Mouse (Mus musculus) forebrain, embryonic 13.5 days (tissue): ENCODE data around the gene Ppp1r9b. TPM values are rescaled to one million over a fixed set of nuclear protein-coding genes. Genes with fewer than 3 reads are reported as not detected.
"Not testable (repeated sequence)": the region's sequence is repeated elsewhere in the genome, so short reads cannot be mapped to it uniquely, and the experiment has no call there.

ENCODE experiments used
- ATAC-seq: fragments of 200-750 bp; cut with Nextera tagmentation; 2 replicates; pipeline ENCODE4 v1.8.0; 2017
- H3K27ac ChIP-seq: fragments of 300-500 bp; sonication (generic); 2 replicates; pipeline ENCODE4 v1.5.1; 2015; ENCODE audit warnings: inconsistent platforms, mild to moderate bottlenecking, moderate library complexity
- H3K27me3 ChIP-seq: fragments of 300-500 bp; sonication (generic); 2 replicates; pipeline ENCODE4 v1.6.1; 2015; ENCODE audit warnings: mild to moderate bottlenecking, inconsistent platforms
- H3K36me3 ChIP-seq: fragments of 300-500 bp; sonication (generic); 2 replicates; pipeline ENCODE4 v1.6.1; 2015; ENCODE audit warnings: mild to moderate bottlenecking, inconsistent platforms; ENCODE audit not compliant: poor library complexity, severe bottlenecking
- H3K4me1 ChIP-seq: fragments of 300-500 bp; sonication (generic); 2 replicates; pipeline ENCODE4 v1.6.1; 2015; ENCODE audit warnings: inconsistent platforms
- H3K4me2 ChIP-seq: fragments of 300-500 bp; sonication (generic); 2 replicates; pipeline ENCODE4 v1.6.1; 2015; ENCODE audit warnings: inconsistent platforms, mild to moderate bottlenecking, moderate library complexity
- H3K4me3 ChIP-seq: fragments of 300-500 bp; sonication (generic); 2 replicates; pipeline ENCODE4 v1.5.1; 2015; ENCODE audit warnings: mild to moderate bottlenecking, inconsistent platforms
- H3K9ac ChIP-seq: fragments of 300-500 bp; sonication (generic); 2 replicates; pipeline ENCODE4 v1.6.1; 2015; ENCODE audit warnings: mild to moderate bottlenecking, inconsistent platforms
- H3K9me3 ChIP-seq: fragments of 300-500 bp; sonication (generic); replicated peaks from 2 replicates; pipeline ENCODE4 v1.6.1; 2016; ENCODE audit warnings: inconsistent platforms
- WGBS: fragments of 180-500 bp; shearing (Covaris S2); methylation state at CpG from one replicate; pipeline ENCODE4 v1.1.7; 2015; 5-methylcytosine and 5-hydroxymethylcytosine counted together
- polyA plus RNA-seq: library from polyadenylated mRNA; unstranded; fragments of >200 nt; fragmentation: Nextera tagmentation; extraction: Ambion mirVana; gene quantifications from 2 replicates; pipeline ENCODE4 v1.2.1, GENCODE M21; 2015

The Ppp1r9b gene
- polyA plus RNA-seq, 1 experiment from 2014 or later, result 16.3 TPM

DNA sequence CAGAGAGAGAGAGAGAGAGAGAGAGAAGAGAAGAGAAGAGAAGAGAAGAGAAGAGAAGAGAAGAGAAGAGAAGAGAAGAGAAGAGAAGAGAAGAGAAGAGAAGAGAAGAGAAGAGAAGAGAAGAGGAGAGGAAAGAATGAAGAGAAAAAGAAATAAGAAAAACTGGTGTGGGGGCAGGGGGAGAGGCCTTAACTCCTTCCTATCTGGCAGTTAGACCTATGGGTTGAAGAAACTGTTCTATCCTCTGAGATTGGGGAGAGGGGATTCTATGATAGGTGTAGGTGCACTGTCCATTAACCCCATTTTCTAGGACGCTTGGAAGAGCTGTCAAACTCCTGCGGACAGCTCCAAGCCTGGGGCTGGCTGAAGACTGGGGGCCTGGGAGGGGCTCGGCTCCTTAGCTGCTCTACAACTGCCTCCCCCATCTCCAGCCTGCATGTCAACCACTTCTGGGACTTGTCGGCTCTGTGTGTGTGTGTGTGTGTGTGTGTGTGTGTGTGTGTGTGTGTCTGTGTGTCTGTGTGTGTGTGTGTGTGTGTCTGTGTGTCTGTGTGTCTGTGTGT, 20.1 kb downstream of the Ppp1r9b start:
- H3K27me3 ChIP-seq, ATAC-seq, H3K9me3 ChIP-seq: not testable (repeated sequence)
- peak overlapping the region; percentile 97 for H3K27ac ChIP-seq
- H3K4me2 ChIP-seq, result peak overlapping the region; percentile 91
- peak overlapping the region; percentile 99 for H3K9ac ChIP-seq
- H3K4me3 ChIP-seq, result peak overlapping the region; percentile 95
- WGBS, result 9% methylated on average over 3 of the region's 4 CpGs
- peaks cover 73% of the 10 kb centered on the region for H3K4me1 ChIP-seq
- H3K36me3 ChIP-seq, result peaks cover 24% of the 10 kb centered on the region

DNA sequence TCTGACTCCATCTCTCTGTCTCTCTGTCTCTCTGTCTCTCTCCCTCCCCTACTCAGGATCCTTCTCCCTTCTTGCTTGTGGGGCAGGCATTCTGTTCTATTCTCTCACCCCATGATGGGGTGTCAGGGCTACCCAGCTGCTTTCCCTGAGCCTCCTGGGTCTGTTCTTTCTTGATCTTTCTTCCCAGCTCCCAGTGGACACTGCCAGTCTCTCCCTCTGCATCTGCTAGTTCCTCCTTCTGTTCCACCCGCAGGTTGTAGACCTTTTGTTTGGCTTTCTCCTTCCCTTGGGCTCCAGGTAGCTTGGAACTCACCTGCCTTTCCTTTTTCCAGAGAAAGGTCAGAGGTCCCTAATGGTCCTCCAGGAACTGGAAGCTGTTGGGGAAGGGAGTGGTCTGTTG, 20.6 kb downstream of the Ppp1r9b start:
- Histone ChIP-seq H3K4me1 (peaks cover 73% of the 10 kb centered on the region), H3K36me3 (peaks cover 29% of the 10 kb centered on the region)
- WGBS, result 31% methylated on average over 1 of the region's 1 CpGs

DNA sequence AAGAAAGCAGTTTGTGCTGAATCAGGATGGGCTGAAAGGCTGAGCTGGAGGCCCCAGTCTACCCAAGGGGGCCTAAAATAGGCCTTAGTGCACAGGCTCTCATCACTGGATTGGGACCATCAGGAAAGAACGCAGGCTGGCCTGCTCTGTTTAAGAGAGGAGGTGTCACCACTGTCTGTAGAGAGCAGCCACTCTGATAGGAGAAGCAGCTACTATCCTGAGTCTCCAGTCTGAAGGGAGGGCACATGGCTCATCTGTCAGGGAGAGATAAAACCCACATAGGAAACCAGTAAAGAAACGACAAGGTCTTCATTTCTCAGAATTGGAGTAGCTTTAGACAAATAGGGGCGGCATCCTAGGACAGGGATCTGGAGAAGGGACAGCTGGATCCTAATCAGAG, 21.2 kb downstream of the Ppp1r9b start:
- peaks cover 73% of the 10 kb centered on the region for H3K4me1 ChIP-seq

More for the DNA sequence above, 20.6 kb downstream of the Ppp1r9b start:
- Histone ChIP-seq H3K27ac (peak overlapping the region; percentile 97), H3K4me3 (peak overlapping the region; percentile 95), H3K27me3 (no peaks in the 10 kb centered on the region), H3K9ac (peak overlapping the region; percentile 99), H3K4me2 (peak overlapping the region; percentile 91), H3K9me3 (no peaks in the 10 kb centered on the region)
- ATAC-seq, result no peak

DNA sequence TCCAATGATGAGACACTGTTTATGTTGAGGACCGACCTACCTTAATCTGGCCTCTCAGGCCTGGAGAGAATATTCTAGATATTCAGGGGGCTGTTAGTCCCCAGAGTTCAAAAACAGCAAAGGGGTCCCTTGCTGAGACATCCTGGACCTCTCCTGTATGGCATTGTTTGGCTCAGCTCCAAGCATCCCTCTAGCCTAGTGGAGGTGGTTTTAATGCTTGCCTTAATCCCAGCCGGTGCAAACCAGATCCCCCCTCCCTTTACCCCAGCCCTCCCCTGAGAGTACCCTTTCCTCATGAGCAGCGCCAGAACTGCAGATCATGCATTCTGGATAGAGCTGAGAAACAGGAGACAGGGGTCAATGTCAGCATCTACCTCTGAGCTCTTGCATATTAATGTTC, 21.7 kb downstream of the Ppp1r9b start:
- H3K4me1 ChIP-seq, result peaks cover 72% of the 10 kb centered on the region
- no peak overlapping the region for H3K27ac ChIP-seq

More for the DNA sequence above, 21.2 kb downstream of the Ppp1r9b start:
- Histone ChIP-seq H3K27ac (peak overlapping the region; percentile 97), H3K4me2 (peak overlapping the region; percentile 91), H3K9ac (peak overlapping the region; percentile 99), H3K27me3 (no peaks in the 10 kb centered on the region), H3K4me3 (peak overlapping the region; percentile 95), H3K9me3 (no peaks in the 10 kb centered on the region), H3K36me3 (peaks cover 35% of the 10 kb centered on the region)
- 66% methylated on average over 3 of the region's 3 CpGs for WGBS
- ATAC-seq, result no peak

DNA sequence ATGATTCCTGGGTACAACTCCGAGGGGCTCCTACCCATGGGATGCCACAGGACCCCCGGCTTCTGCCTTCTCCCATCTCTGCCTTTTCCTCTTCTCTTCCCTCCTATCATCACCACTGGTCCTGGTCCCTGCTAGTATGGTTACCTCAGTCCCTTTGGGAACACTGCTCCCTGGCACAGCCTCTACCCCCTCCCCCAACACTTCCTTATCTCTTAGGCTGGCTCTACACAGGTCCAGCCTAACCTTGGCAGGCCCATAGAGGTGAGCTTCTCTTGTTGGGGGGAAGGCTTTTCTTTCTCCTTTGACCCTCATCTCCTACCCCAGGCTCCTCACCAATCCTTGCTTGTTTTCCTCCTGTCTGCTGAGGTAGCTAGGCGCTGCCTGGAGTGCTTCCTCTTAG, 24.6 kb downstream of the Ppp1r9b start:
- WGBS, result 80% methylated on average over 3 of the region's 3 CpGs
- Histone ChIP-seq H3K9ac (0 out of 2 replicates have a peak overlapping the region, but pooled peaks have one; percentile 5), H3K4me1 (peaks cover 59% of the 10 kb centered on the region), H3K27me3 (no peaks in the 10 kb centered on the region), H3K36me3 (peaks cover 63% of the 10 kb centered on the region), H3K27ac (no peak overlapping the region), H3K9me3 (no peaks in the 10 kb centered on the region), H3K4me2 (no peak overlapping the region), H3K4me3 (no peak overlapping the region)
- ATAC-seq, result no peak

More for the DNA sequence above, 21.7 kb downstream of the Ppp1r9b start:
- Histone ChIP-seq H3K4me3 (peak overlapping the region; percentile 95), H3K36me3 (peaks cover 38% of the 10 kb centered on the region), H3K4me2 (peak overlapping the region; percentile 91), H3K9ac (peak overlapping the region; percentile 99), H3K9me3 (no peaks in the 10 kb centered on the region), H3K27me3 (no peaks in the 10 kb centered on the region)
- 33% methylated on average over 3 of the region's 3 CpGs for WGBS
- ATAC-seq, result no peak

DNA sequence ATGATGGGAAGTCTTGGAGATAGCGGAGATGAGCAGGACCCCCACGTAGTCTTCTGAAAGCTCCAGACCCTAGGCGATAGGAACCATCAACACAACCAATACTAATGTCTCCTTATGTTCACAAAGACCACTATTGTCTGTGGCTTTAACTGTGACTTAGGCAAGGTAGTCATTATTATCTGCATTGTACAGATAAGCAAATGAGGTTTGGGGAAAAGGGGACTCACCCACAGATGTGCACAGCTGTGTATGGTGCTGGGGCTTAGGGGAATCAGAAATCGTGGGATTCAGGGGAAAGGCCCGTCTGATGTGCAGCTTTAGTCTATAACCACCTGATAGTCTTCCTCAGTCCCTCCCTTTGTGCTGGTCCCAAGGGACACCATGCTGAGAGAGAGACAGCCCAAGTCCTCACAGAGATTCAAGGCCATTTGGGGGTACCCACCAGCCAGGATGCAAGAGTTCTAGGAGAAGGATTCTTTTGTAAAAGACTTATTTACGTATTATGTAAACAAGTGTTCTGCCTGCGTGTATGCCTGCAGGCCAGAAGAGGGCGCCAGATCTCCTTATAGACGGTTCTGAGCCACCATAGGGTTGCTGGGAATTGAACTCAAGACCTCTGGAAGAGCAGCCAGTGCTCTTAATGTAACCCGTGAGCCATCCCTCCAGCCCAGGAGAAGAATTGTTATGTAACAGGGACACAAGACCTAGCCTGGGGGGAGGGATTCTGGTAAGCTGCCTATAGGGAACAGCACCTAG, 31.6 kb downstream of the Ppp1r9b start:
- Histone ChIP-seq H3K27ac (no peak overlapping the region), H3K4me2 (no peak overlapping the region), H3K9ac (no peak overlapping the region), H3K27me3 (no peaks in the 10 kb centered on the region), H3K36me3 (peaks cover 84% of the 10 kb centered on the region), H3K4me3 (no peak overlapping the region), H3K9me3 (no peaks in the 10 kb centered on the region), H3K4me1 (peaks cover 10% of the 10 kb centered on the region)
- ATAC-seq, result no peak
- WGBS, result 87% methylated on average over 10 of the region's 10 CpGs

DNA sequence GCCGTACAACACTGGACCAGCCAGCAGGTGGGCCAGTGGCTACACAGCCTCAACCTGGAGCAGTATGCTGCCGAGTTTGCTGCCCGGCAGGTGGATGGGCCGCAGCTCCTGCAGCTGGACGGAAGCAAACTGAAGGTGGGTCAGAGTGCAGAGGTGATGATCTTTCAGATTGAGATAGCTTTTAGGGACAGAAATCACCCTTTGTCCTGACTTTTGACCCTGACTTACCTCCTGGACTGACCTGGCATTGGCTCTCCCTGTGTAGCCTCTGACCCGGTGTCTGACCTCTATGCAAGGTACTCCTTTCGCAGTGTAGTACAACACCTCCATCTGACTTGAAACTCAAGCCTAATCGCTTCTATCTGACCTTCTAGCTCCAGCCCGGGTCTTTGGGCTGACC, 32.6 kb downstream of the Ppp1r9b start:
- no peak overlapping the region for H3K4me2 ChIP-seq
- no peaks in the 10 kb centered on the region for H3K9me3 ChIP-seq

DNA sequence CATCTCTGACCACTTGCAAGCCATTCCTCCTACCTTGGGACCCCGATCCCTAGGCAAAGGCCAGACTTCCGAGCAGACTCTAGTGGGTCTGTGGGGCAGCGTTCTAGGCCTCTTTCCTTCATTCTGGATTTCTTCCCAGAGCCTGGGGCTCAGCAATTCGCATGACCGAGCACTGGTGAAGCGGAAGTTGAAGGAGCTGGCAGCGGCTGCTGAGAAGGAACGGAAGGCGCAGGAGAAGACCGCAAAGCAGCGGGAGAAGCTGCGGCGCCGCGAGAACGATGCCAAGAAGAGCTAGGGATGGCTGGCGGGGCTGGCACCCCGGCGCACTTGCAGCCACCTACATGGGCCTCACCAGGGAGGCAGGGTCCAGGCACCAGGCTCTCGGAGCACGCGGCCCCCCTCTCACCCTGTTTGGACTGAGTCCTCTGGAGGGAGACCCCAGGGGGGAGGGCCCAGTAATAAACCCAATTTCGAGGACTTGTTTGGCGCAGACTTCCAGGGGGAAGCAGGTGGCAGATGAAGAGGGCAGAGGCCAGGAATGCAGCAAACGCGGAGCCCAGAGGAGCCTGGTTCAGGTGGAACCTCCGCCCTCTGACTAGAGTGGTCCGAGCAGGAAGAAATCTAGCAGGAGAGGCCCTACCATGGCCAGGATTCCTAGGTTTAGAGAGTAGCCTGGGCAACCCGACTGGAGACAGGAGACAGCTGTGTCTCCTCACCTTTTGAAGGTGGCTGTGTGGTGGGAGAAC, 33.8 kb downstream of the Ppp1r9b start:
- peak; percentile 11; the same call in 1 of the 2 replicates for ATAC-seq
- Histone ChIP-seq H3K27me3 (no peaks in the 10 kb centered on the region), H3K9me3 (no peaks in the 10 kb centered on the region), H3K27ac (peak overlapping the region; percentile 62), H3K4me1 (peaks cover 24% of the 10 kb centered on the region), H3K4me2 (no peak overlapping the region), H3K9ac (no peak overlapping the region), H3K4me3 (no peak overlapping the region), H3K36me3 (peaks cover 71% of the 10 kb centered on the region)
- WGBS, result 50% methylated on average over 29 of the region's 29 CpGs

More for the DNA sequence above, 32.6 kb downstream of the Ppp1r9b start:
- Histone ChIP-seq H3K4me3 (no peak overlapping the region), H3K36me3 (peaks cover 79% of the 10 kb centered on the region), H3K27me3 (no peaks in the 10 kb centered on the region), H3K9ac (no peak overlapping the region), H3K27ac (no peak overlapping the region), H3K4me1 (peaks cover 21% of the 10 kb centered on the region)
- no peak for ATAC-seq
- 97% methylated on average over 9 of the region's 9 CpGs for WGBS

DNA sequence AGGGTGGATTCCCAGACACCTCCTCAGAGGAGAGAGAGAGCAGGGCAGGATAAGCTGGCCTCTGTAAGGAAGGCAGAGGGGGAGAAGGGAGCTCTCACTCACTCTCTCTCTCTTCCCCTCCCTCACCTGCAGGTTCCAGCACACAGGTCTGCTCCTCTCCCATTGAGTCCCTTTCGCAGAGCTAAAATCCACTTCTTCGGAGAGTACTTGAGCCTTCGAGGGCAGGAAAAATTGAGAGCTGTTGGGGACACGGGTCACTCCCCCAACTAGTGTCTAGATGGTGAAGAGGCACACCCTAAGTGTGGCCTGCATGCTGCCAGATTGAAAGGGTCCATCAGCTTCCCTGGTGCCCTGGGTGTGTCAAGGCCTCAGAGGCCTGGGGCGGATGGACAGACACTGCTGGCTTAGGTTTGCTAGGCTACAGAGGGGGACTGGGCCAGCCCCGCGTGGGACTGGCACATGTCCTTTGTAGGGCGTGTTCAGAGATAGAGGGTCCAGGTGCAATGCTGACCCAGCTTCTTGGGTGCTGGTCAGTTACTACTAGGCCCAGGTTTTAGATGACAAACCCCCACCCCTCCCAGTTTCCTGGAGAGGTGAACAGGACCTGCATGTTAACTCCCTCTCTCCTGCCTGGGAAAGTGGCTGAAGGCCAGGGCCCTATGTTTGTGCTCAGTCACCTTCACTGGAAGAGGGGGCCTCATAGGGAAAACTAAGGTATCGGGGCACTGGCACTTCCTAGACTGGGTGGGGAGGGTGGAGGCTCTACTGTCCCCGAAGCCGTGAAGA, 34.6 kb downstream of the Ppp1r9b start:
- H3K27me3 ChIP-seq, result no peaks in the 10 kb centered on the region
- no peak overlapping the region for H3K4me3 ChIP-seq
- no peak overlapping the region for H3K9ac ChIP-seq
- ATAC-seq, result no peak
- no peaks in the 10 kb centered on the region for H3K9me3 ChIP-seq
- H3K36me3 ChIP-seq, result peaks cover 63% of the 10 kb centered on the region
- no peak overlapping the region for H3K4me2 ChIP-seq
- peaks cover 24% of the 10 kb centered on the region for H3K4me1 ChIP-seq
- 92% methylated on average over 11 of the region's 11 CpGs for WGBS
- H3K27ac ChIP-seq, result peak overlapping the region; percentile 62; the same call in 1 of the 2 replicates

DNA sequence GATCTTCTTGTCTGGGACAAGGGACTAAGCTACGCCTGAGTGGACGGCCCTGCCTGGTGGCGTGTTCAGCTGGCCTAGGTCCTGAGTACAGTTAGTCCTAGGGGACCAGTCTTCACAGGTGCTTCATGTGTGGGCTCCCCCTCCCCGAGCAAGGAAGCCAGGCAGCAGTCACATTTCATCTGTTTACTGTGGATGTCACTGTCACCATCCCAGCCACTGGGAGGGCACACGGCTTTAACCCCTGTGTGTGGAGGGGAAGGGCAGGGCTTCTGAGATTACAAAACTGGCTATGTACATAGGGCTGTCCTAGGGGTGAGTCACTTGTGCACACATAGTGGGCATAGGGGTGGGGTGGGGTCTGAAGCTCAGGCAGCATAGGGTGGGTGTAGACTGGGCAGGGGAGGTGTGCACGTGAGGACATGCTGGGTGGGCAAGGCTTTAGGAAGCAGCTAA, 35.3 kb downstream of the Ppp1r9b start:
- H3K9ac ChIP-seq, result no peak overlapping the region
- peaks cover 56% of the 10 kb centered on the region for H3K36me3 ChIP-seq
- no peak overlapping the region for H3K4me3 ChIP-seq
- no peaks in the 10 kb centered on the region for H3K27me3 ChIP-seq
- peaks cover 24% of the 10 kb centered on the region for H3K4me1 ChIP-seq
- H3K9me3 ChIP-seq, result no peaks in the 10 kb centered on the region
- H3K4me2 ChIP-seq, result no peak overlapping the region
- no peak for ATAC-seq
- 0 out of 2 replicates have a peak overlapping the region, but pooled peaks have one; percentile 14 for H3K27ac ChIP-seq
- WGBS, result 73% methylated on average over 6 of the region's 6 CpGs

DNA sequence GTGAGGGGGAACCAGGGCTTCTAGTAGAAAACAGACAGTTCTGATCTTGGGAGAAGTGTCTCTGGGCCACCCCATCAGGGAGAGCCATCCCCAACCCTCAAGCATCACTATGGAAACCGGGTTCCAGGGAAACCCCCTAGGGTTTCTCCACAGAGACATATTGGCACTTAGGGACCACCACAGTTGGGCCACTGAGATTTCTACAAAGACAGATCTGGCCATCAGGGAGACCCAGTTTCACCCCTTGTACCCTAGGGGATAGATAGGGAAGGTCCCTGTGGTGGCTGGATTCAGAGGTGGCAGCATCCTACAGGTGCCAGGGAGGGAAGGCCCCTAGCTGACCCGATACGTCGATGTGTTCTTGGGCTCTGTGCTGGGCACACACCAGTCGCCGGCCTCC, 36.0 kb downstream of the Ppp1r9b start:
- Histone ChIP-seq H3K9me3 (no peaks in the 10 kb centered on the region), H3K27me3 (no peaks in the 10 kb centered on the region), H3K4me3 (no peak overlapping the region), H3K27ac (no peak overlapping the region), H3K36me3 (peaks cover 49% of the 10 kb centered on the region), H3K4me1 (peaks cover 24% of the 10 kb centered on the region), H3K4me2 (no peak overlapping the region), H3K9ac (no peak overlapping the region)
- no peak for ATAC-seq
- WGBS, result 88% methylated on average over 6 of the region's 6 CpGs
